Comparison of ENCODE assay signal across 8 mouse cellular contexts in the genomic region with DNA sequence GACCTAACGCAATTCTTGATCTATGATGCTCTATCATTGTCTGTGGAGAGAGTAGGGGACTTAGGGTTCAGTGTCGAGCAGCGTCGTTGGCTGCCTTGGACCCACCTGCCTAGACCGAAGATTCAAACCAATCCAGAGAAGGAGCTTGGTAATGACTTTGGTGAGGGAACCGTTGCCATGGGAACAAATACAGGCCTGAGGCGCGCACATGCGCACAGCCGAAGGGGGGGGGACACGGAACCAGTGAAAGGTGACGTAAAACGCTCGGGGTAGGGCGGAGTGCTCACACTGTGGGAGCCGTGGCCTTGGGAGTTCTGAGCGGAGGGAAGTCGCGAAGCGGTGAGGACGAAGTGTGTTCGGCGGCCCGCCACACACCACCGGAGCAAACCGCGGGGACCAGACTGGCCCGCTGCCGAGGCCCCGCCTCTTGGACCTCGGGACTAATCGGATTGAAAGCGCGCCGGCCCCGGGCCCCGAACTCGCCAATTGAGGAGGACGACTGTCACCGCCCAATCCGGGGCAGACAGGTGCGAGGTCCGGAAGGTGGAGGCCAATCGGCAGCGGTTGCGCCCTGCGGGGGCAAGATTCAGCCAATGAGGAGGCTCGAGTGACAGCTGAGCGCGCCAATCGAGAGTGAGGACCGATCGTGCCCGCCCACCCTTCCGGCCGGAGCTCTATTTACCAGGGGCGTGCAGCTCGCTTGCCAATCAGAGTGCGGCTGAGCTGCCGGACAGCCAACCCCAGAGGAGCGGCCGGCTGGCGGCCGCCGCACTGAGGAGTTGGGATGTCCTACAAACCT. TPM values are rescaled to one million over a fixed set of nuclear protein-coding genes. Genes with fewer than 3 reads are reported as not detected.
DNase-seq lines count a peak whose midpoint lies in the region; ATAC-seq lines count a peak whose summit lies in the region.

Cdk2ap2 (plus strand) TSS at position 541 of the 799 bp plus-strand sequence.

- no peaks in the 10 kb centered on the region for H3K9me3 ChIP-seq in hindbrain, embryonic 14.5 days (ENCODE audit: control insufficient read depth, low read length)

- no peaks in the 10 kb centered on the region for H3K36me3 ChIP-seq in hindbrain, embryonic 14.5 days (replicated peaks; ENCODE audit: control insufficient read depth, insufficient read depth)

- peaks cover 45% of the 10 kb centered on the region for H3K4me1 ChIP-seq in hindbrain, embryonic 14.5 days (replicated peaks; ENCODE audit: control insufficient read depth, insufficient read depth, low read length)

- under 1% methylated on average over 65 of the region's 65 CpGs for WGBS in hindbrain, embryonic 14.5 days

- peak within 1 kb of the TSS; percentile 73 for H3K4me2 ChIP-seq in hindbrain, embryonic 14.5 days (replicated peaks)

- ATAC-seq in hindbrain, embryonic 14.5 days (ENCODE audit: low FRiP score) = peak; percentile 94

- H3K4me3 ChIP-seq in hindbrain, embryonic 14.5 days (replicated peaks; ENCODE audit: low read length) = peak within 1 kb of the TSS; percentile 66

- H3K9ac ChIP-seq in hindbrain, embryonic 14.5 days = peak within 1 kb of the TSS; percentile 60

- peaks cover 7% of the 10 kb centered on the region; the same call in 1 of the 2 replicates for H3K27me3 ChIP-seq in hindbrain, embryonic 14.5 days (ENCODE audit: control insufficient read depth, insufficient read depth, low read length)

- peak; percentile 99 for DNase-seq in R1 (ENCODE audit: low read depth, low spot score)
- peak; percentile 100 for DNase-seq in cerebellum, postnatal 25 days
- DNase-seq in frontal cortex, postnatal 25 days (ENCODE audit: low spot score in 2 of 2) = peak; percentile 100
- peak; percentile 99 for DNase-seq in hindbrain, embryonic 14.5 days (ENCODE audit: low spot score)
- peak; percentile 100 for DNase-seq in layer of hippocampus, postnatal 36 days
- peak; percentile 100 for DNase-seq in lung, postnatal 36 days
- peak; percentile 98 for DNase-seq in retina, postnatal 1 day
- peak; percentile 100 for DNase-seq in urinary bladder, adult 18-20 months (ENCODE audit: low spot score in 2 of 2)

- H3K27ac ChIP-seq in hindbrain, embryonic 14.5 days = peak within 1 kb of the TSS; percentile 89

RNA-seq across cellular contexts. Expression of gene Cdk2ap2, which starts in this region (rescaled TPM):
- polyA plus RNA-seq in hindbrain, embryonic 14.5 days (2014; fragmentation: Nextera tagmentation; extraction: Ambion mirVana) = 79.2 and 82.1 TPM in 2 replicates
- 10 to 100 TPM; 29.7 to 46.0 TPM for total RNA-seq in layer of hippocampus, postnatal 36 days (2021)

Comparison
In these comparisons a context has a peak if more than half of its experiments do, and no peak if none do; other contexts are left out.
1. Peak in every context shown above with its lines: DNase-seq, ATAC-seq, H3K4me3 ChIP-seq and H3K27ac ChIP-seq.